Mouse (Mus musculus) lung, postnatal 0 days (tissue): ENCODE measurements around the gene Vmn1r4.

Experiments used
- CTCF ChIP-seq: IDR thresholded peaks from 2 replicates; pipeline ENCODE4 v1.5.1; 2016; ENCODE audit warnings: antibody characterized with exemption, mild to moderate bottlenecking
- EP300 ChIP-seq: IDR thresholded peaks from 2 replicates; pipeline ENCODE4 v1.6.1; 2016; ENCODE audit warnings: antibody characterized with exemption, mild to moderate bottlenecking, control low read depth

GRCm38 (mm10) chr6:56904982-56905381, 18.8 kb upstream of the Vmn1r4 start:
- TF ChIP-seq EP300 (peak; percentile 34; the same call in 1 of the 2 replicates), CTCF (no peak)
